Mouse (Mus musculus): ENCODE results near the gene Ybx2.

GRCm38 (mm10) chr11:69970222-69970621, 34.6 kb downstream of the Ybx2 start:
- no peak for TF ChIP-seq CTCF (IDR thresholded peaks at IDR 0.05; ENCODE audit: borderline replicate concordance, control insufficient read depth, extremely low read depth, insufficient read depth, low read length, poor library complexity)
- no peak for TF ChIP-seq POLR2A (IDR thresholded peaks at IDR 0.05; ENCODE audit: control insufficient read depth, extremely low read depth, insufficient read depth, low read length, poor library complexity)

Data from thymus, adult 2 months (tissue).